Mouse (Mus musculus): ENCODE measurements at regions not wholly inside any gene's neighbourhood (a gene's known extent, or its start where the extent isn't known, plus 50 kb on each side); places are given as distances from the start of the nearest gene placed in this dataset.

- Histone ChIP-seq H3K4me1 (0 out of 2 replicates have a peak, but pooled peaks cover 6% of the 10 kb centered on the region), H3K4me3 (replicated peaks) (no peak overlapping the region), H3K27me3 (no peaks in the 10 kb centered on the region), H3K9me3 (replicated peaks) (0 out of 2 replicates have a peak, but pooled peaks cover 3% of the 10 kb centered on the region), H3K36me3 (no peaks in the 10 kb centered on the region), H3K27ac (peak overlapping the region; percentile 48; the same call in 1 of the 2 replicates), H3K4me2 (no peak overlapping the region), H3K9ac (no peak overlapping the region)
- ATAC-seq (replicated peaks; ENCODE audit: low FRiP score): no peak; the same call in 1 of the 2 replicates
- whole genome bisulfite sequencing: 45% methylated on average over 7 of the region's 7 CpGs
Observed at GRCm38 (mm10) chr10:96188168-96188567, 51.8 kb downstream of the Gm5426 start.

DNA sequence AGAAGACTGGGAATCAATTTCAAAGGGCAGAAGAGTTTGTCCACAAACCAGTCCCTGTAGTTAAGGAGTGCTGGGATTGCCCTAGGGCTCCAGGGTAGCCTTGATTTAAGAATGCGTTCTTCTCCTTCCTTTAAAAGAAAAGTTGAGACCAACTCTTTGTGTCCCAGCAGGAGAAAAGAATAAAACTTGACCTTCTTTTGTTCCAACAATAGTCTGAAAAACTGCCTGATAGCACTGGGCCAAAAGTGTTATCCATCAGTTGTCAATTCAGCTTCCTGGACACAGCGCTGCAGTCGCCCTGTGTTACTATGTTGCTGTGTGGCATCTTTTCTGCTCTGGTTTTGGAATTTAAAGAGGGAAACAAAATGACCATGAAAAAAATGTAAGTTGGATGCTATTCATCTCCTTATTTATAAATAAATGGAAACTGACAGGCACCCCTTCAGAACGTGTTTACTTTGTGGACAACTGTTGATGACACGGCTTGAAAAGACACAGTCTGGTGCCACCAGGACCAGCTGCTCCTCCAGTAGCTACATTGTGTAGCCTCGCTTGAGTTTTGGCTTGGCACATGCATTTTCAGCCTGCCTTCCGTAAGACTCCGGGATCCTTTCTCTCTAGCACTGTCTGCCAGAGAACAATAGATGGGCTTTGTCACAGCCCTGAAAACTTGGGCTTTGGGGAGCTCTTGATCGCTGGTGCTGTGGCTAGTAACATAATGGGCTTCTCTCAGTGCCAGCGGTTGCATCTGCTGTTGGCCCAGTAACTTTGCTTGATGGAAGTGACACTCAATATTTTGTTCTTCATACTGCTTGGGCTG, 54.0 kb downstream of the Gm5426 start:
- Histone ChIP-seq H3K27ac (no peak overlapping the region), H3K27me3 (no peaks in the 10 kb centered on the region), H3K4me2 (no peak overlapping the region), H3K9me3 (replicated peaks) (0 out of 2 replicates have a peak, but pooled peaks cover 3% of the 10 kb centered on the region), H3K4me3 (replicated peaks) (no peak overlapping the region), H3K9ac (no peak overlapping the region), H3K36me3 (no peaks in the 10 kb centered on the region), H3K4me1 (0 out of 2 replicates have a peak, but pooled peaks cover 6% of the 10 kb centered on the region)
- 75% methylated on average over 10 of the region's 10 CpGs for WGBS
- no peak for ATAC-seq (replicated peaks; ENCODE audit: low FRiP score)

- Histone ChIP-seq H3K4me2 (no peak overlapping the region; the same call in 1 of the 2 replicates), H3K27ac (no peak overlapping the region), H3K4me3 (replicated peaks) (no peak overlapping the region), H3K9me3 (replicated peaks) (no peaks in the 10 kb centered on the region), H3K4me1 (no peaks in the 10 kb centered on the region), H3K27me3 (no peaks in the 10 kb centered on the region), H3K9ac (no peak overlapping the region), H3K36me3 (no peaks in the 10 kb centered on the region)
- 65% methylated on average over 27 of the region's 27 CpGs for WGBS
- ATAC-seq (replicated peaks; ENCODE audit: low FRiP score): no peak
Observed at GRCm38 (mm10) chr10:96200932-96201641, 64.7 kb downstream of the Gm5426 start.

DNA sequence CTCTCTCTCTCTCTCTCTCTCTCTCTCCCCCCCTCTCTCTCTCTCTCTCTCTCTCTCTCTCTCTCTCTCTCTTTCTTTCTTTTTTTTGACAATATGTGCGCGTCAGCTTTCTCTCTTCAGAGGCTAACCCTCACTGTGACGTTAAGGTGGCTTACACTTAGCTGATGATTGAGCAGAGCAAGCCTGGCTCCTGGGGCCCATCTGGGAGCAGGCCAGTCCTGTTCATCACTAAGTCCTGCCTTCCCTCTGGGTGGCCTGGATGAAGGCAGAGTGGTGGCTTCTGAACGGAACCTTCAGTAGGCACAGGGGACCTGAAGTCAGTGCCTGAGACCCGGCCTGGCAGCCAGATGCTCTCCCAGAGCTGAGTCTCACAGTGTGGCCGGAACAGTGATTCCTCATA, 65.5 kb downstream of the Gm5426 start:
- no peak for ATAC-seq (replicated peaks; ENCODE audit: low FRiP score)
- H3K27ac ChIP-seq: no peak overlapping the region
- no peaks in the 10 kb centered on the region for H3K36me3 ChIP-seq
- H3K27me3 ChIP-seq: no peaks in the 10 kb centered on the region
- no peak overlapping the region for H3K4me2 ChIP-seq
- H3K9ac ChIP-seq: no peak overlapping the region
- H3K4me3 ChIP-seq (replicated peaks): no peak overlapping the region
- no peaks in the 10 kb centered on the region for H3K4me1 ChIP-seq
- 72% methylated on average over 6 of the region's 6 CpGs for WGBS
- no peaks in the 10 kb centered on the region for H3K9me3 ChIP-seq (replicated peaks)

DNA sequence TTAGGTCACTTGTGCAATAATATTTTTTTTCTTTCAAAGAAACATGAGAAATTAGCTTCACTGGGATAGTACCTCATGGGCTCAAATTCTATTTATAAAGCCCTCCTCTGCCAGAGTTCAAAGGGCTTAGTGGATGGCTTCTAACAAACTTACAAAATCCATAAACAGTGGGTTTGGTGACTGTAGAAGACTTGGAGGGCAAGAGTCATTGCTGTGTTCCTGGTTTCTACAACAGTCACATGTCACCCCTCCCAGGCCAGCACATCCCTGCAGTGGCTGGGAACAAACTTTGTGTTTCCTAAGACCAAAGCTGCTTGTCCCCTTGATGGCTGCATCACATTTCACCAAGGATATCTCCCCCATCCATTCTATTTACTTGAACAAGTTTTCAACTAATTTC, 66.5 kb downstream of the Gm5426 start:
- no peaks in the 10 kb centered on the region for H3K36me3 ChIP-seq
- H3K4me2 ChIP-seq: no peak overlapping the region
- H3K4me3 ChIP-seq (replicated peaks): no peak overlapping the region
- H3K9ac ChIP-seq: no peak overlapping the region
- ATAC-seq (replicated peaks; ENCODE audit: low FRiP score): no peak
- H3K27ac ChIP-seq: no peak overlapping the region
- H3K9me3 ChIP-seq (replicated peaks): no peaks in the 10 kb centered on the region
- no peaks in the 10 kb centered on the region for H3K4me1 ChIP-seq
- no peaks in the 10 kb centered on the region for H3K27me3 ChIP-seq

DNA sequence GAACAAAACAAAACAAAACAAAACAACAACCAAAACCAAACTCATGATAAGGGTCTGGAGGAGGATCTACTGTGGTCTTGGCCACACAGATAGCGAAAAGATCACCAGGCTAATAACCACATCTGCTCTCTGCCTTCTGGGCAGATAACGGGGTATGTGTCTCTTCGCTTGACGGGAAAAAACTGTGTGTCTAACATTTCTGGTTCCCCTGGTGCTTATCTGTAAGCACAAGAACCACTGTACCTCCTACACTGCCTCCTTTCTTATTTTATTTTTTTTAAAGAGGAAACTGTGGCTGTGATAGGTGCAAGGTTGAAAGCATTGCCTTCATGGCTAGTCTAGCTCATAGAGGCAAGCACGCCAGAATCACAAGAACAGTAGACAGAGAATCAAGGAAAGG, 67.8 kb downstream of the Gm5426 start:
- no peak overlapping the region for H3K4me2 ChIP-seq
- no peaks in the 10 kb centered on the region for H3K4me1 ChIP-seq
- H3K27me3 ChIP-seq: no peaks in the 10 kb centered on the region
- no peak overlapping the region for H3K27ac ChIP-seq
- H3K9me3 ChIP-seq (replicated peaks): no peaks in the 10 kb centered on the region
- no peak overlapping the region for H3K4me3 ChIP-seq (replicated peaks)
- H3K9ac ChIP-seq: no peak overlapping the region
- WGBS: 90% methylated on average over 5 of the region's 5 CpGs
- H3K36me3 ChIP-seq: no peaks in the 10 kb centered on the region
- no peak for ATAC-seq (replicated peaks; ENCODE audit: low FRiP score)

- Histone ChIP-seq H3K36me3 (no peaks in the 10 kb centered on the region), H3K4me1 (peaks cover 2% of the 10 kb centered on the region; the same call in 1 of the 2 replicates), H3K4me2 (no peak overlapping the region), H3K4me3 (replicated peaks) (no peak overlapping the region), H3K27me3 (no peaks in the 10 kb centered on the region), H3K27ac (no peak overlapping the region), H3K9me3 (replicated peaks) (no peaks in the 10 kb centered on the region), H3K9ac (no peak overlapping the region)
- WGBS: 86% methylated on average over 5 of the region's 5 CpGs
- no peak for ATAC-seq (replicated peaks; ENCODE audit: low FRiP score)
Observed at GRCm38 (mm10) chr10:96209171-96209570, 72.8 kb downstream of the Gm5426 start.

- Histone ChIP-seq H3K36me3 (no peaks in the 10 kb centered on the region), H3K4me2 (no peak overlapping the region), H3K9ac (no peak overlapping the region), H3K4me3 (replicated peaks) (no peak overlapping the region), H3K4me1 (peaks cover 4% of the 10 kb centered on the region; the same call in 1 of the 2 replicates), H3K27me3 (no peaks in the 10 kb centered on the region), H3K27ac (no peak overlapping the region), H3K9me3 (replicated peaks) (no peaks in the 10 kb centered on the region)
- WGBS: 77% methylated on average over 7 of the region's 7 CpGs
- no peak for ATAC-seq (replicated peaks; ENCODE audit: low FRiP score)
Observed at GRCm38 (mm10) chr10:96211189-96211588, 74.8 kb downstream of the Gm5426 start.

GRCm38 (mm10) chr10:96213876-96214275, 77.5 kb downstream of the Gm5426 start:
- WGBS: 1% methylated on average over 10 of the region's 10 CpGs
- no peak overlapping the region for H3K4me3 ChIP-seq (replicated peaks)
- peak overlapping the region; percentile 31; the same call in 1 of the 2 replicates for H3K4me2 ChIP-seq
- peak overlapping the region; percentile 32; the same call in 1 of the 2 replicates for H3K27ac ChIP-seq
- peaks cover 4% of the 10 kb centered on the region; the same call in 1 of the 2 replicates for H3K4me1 ChIP-seq
- H3K36me3 ChIP-seq: no peaks in the 10 kb centered on the region
- no peaks in the 10 kb centered on the region for H3K27me3 ChIP-seq
- no peak overlapping the region for H3K9ac ChIP-seq
- peak; percentile 85 for ATAC-seq (replicated peaks; ENCODE audit: low FRiP score)
- H3K9me3 ChIP-seq (replicated peaks): no peaks in the 10 kb centered on the region

DNA sequence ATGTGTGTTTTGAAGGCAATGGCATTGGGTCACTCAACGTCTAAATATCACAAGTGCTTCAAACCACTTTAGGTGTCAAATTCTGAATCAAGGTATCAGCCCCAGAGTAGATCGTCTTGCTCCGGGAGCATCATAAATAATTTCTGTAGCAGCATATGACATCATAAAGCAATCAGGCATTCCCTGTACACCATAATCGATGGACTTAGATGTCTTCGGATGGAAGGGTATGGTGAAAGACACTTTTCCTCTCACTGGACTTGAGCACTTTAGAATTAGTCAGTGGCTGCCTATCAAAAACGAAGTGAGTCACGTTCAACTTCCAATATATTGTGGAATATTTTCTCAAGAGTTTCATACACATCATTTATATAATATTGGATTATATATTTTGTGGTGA, 77.9 kb downstream of the Gm5426 start:
- Histone ChIP-seq H3K27ac (peak overlapping the region; percentile 32; the same call in 1 of the 2 replicates), H3K36me3 (no peaks in the 10 kb centered on the region), H3K4me1 (peaks cover 4% of the 10 kb centered on the region; the same call in 1 of the 2 replicates), H3K4me2 (peak overlapping the region; percentile 31; the same call in 1 of the 2 replicates), H3K4me3 (replicated peaks) (no peak overlapping the region), H3K9me3 (replicated peaks) (no peaks in the 10 kb centered on the region), H3K27me3 (no peaks in the 10 kb centered on the region), H3K9ac (no peak overlapping the region)
- 49% methylated on average over 7 of the region's 7 CpGs for WGBS
- ATAC-seq (replicated peaks; ENCODE audit: low FRiP score): no peak

DNA sequence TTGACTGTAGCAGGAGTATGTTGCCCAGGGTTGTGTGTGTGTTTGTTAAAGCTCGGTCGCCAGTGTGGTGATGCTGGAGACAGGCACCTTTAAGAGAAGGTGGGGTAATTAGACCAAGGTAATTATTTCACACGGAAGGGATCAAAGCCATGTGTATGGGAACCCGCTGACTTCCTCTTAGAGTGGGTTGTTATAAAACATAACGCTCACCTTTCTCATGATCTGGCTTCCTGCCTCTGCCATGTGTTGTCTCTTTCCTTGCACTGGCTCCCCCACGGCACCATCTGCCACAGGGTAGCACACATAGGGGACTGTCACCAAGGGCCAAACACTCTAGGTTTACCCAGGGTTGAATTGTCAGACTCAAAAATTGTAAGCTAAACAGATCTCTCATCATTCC, 78.5 kb downstream of the Gm5426 start:
- 71% methylated on average over 6 of the region's 6 CpGs for WGBS
- H3K27ac ChIP-seq: no peak overlapping the region

DNA sequence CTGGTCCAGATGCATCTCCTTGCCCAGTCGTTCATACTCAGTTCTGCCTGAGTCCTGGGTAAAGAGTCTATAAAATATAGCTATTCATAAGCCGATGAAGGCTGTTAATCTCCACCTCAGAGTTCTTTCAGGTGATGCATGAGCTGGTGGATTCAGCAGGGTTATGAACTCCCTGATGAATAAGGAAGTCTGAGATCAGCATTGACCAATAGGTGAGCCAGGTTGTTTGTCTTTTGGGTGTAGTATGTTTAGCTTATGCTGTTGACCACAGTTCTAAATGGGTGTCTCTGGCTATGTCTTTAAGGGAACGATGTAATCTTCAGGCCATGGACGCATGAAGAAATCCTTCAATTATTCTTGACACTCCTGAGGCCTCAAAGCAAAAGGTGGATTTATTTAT, 84.3 kb downstream of the Gm5426 start:
- H3K4me1 ChIP-seq: no peaks in the 10 kb centered on the region
- H3K27me3 ChIP-seq: no peaks in the 10 kb centered on the region
- WGBS: 90% methylated on average over 4 of the region's 4 CpGs
- H3K4me3 ChIP-seq (replicated peaks): no peak overlapping the region
- no peak overlapping the region for H3K27ac ChIP-seq
- no peak overlapping the region for H3K9ac ChIP-seq
- H3K9me3 ChIP-seq (replicated peaks): no peaks in the 10 kb centered on the region
- ATAC-seq (replicated peaks; ENCODE audit: low FRiP score): no peak
- no peak overlapping the region for H3K4me2 ChIP-seq
- H3K36me3 ChIP-seq: no peaks in the 10 kb centered on the region

More for the DNA sequence above, 78.5 kb downstream of the Gm5426 start:
- Histone ChIP-seq H3K36me3 (no peaks in the 10 kb centered on the region), H3K27me3 (no peaks in the 10 kb centered on the region), H3K4me3 (replicated peaks) (no peak overlapping the region), H3K9me3 (replicated peaks) (no peaks in the 10 kb centered on the region), H3K4me1 (peaks cover 4% of the 10 kb centered on the region; the same call in 1 of the 2 replicates), H3K4me2 (no peak overlapping the region), H3K9ac (no peak overlapping the region)
- no peak for ATAC-seq (replicated peaks; ENCODE audit: low FRiP score)
